Mouse (Mus musculus) frontal cortex, postnatal 14 days (tissue): ENCODE measurements around the gene Galnt5.

Experiments
- DNase-seq, 2 experiments: peaks; one replicate each; pipeline ENCODE4 v3.0.0; 2022; ENCODE audit warnings: low spot score in 2 of 2

The Galnt5 gene

GRCm38 (mm10) chr2:57997752-57998430 is at the start of gene Galnt5:
TSS of gene Galnt5 (plus strand) at chr2:57997884.
- no peak for DNase-seq

DNA sequence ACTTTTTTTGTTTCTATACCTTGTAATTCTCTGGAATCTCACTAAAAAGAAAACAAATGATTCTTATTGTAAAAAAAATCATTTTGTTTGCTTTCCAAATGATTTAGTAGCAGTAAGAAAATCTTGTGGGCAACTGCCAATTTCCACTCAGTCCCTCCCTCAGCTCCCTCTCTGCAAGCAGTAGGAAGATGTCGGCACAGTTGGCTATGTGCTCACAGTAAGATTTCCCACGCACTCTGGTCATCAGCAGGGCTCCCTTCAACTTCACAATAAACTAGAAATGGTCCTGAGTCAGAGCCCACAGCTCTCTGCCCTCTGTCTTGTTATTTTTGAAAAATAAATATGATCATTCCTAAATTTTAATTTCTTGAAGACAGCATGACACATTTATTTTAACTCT is 46.1 kb upstream of the Galnt5 start:
- no peak for DNase-seq

DNA sequence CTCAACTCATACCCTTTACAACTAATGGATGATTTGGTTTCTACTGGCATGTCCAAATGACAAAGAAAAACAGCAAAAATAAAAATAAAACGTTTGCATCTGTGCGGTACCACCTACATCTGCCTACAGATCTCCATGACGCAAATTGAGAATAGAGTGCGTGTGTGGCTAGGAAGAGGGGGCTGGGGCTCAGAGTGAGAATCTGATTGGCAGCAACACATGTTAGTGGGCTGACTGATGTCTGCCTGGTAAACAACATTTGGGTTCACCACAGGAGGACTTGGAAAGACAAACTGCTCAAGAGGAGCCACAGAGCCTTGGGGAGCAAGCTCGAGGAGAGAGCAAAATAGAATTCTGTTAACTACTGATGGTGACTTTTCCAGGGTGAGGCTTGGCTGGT is 36.9 kb upstream of the Galnt5 start:
- no peak for DNase-seq

GRCm38 (mm10) chr2:57982248-57982647 is 15.4 kb upstream of the Galnt5 start:
- DNase-seq = no peak

GRCm38 (mm10) chr2:57991084-57991483 is 6.6 kb upstream of the Galnt5 start:
- DNase-seq = no peak

DNA sequence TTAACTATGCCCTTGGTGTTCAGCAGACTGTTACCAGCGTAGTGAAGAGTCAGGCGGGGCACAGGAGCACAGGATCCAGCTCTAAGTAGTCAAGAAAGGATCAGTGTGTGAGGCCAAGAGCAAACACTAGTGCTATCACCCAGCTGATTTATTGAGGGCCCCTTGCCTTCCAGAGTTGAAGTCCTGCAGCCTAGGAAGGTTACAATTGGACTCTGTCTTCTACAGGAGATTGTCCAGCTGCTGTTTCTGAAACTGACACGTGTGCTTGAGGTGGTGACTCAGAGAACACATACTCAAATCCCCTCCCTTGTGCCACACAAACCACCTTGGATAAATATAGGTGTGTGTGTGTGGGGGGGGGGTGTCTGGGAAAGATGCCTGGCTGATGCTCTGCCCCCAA is 3.8 kb downstream of the Galnt5 start:
- no peak for DNase-seq

- DNase-seq = no peak
Measured at GRCm38 (mm10) chr2:58007081-58007480, 9.4 kb downstream of the Galnt5 start.

GRCm38 (mm10) chr2:58023556-58023955 is 25.9 kb downstream of the Galnt5 start:
- no peak for DNase-seq

- no peak for DNase-seq
Measured at GRCm38 (mm10) chr2:58026740-58027139, 29.1 kb downstream of the Galnt5 start.

GRCm38 (mm10) chr2:58029404-58029803 is 31.7 kb downstream of the Galnt5 start:
- no peak for DNase-seq

GRCm38 (mm10) chr2:58031431-58031830 is 33.7 kb downstream of the Galnt5 start:
- DNase-seq = no peak

DNA sequence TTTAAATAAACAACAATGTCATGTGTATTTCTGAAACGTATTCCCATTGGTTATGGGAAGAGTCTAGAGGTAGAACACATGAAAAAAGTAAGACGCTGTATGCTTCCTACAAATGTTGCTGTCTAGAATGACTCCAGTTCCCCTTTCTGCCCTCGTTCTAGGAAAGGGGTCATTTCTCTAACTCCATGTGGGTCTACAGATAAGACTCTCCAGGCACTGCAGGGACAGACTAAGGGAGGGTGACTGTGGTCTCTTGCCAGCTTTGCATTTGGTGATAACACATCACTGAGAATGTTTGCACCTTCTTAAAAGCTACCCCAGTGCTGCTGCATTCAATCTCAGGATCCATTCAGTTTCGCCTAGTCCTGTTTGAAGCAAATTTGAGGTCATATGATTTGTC is 38.0 kb downstream of the Galnt5 start:
- DNase-seq = no peak

DNA sequence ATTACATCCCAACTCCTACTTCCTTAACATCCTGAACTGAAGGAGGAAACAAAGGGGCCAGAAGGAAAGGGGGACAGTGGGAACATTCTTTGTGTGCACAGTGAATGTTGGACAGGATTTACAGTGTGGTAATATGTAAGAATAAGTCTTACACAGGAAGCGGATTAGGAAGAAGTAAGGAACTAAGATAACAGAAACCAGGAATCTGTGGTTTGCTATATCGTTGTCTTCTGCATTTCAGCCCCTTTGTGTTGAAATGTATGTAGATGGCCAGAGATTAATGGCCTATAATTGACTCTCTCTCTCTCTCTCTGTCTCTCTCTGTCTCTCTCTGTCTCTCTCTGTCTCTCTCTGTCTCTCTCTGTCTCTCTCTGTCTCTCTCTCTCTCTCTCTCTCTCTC is 39.2 kb downstream of the Galnt5 start:
- DNase-seq = no peak

DNA sequence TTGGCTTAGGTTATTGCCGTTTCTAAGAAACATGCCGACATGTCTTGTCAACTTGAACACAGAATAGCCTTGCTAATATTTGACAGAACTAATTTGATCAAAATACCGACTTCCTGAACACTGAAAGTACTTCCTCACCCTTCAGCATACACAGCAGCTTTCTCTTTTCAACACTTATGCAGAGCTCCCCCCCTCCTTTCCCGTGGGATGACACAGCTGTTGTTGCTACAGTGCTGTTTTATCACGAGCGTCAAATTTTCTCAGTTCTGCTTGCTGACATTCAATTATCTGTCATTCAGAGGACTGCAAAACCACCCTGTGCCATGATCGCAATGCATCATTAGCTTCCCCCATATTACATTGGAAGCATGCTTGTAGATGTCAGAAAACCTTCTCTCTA is 44.2 kb downstream of the Galnt5 start:
- DNase-seq = peak; percentile 7 to 14

GRCm38 (mm10) chr2:58052821-58053581 is 55.3 kb downstream of the Galnt5 start, which contains the start of gene Ermn:
TSS of gene Ermn (minus strand) at chr2:58052864.
- DNase-seq = no peak

GRCm38 (mm10) chr2:58055383-58055782 is 57.7 kb downstream of the Galnt5 start:
- peak in 1 of 2 experiments; percentile 14 for DNase-seq

DNA sequence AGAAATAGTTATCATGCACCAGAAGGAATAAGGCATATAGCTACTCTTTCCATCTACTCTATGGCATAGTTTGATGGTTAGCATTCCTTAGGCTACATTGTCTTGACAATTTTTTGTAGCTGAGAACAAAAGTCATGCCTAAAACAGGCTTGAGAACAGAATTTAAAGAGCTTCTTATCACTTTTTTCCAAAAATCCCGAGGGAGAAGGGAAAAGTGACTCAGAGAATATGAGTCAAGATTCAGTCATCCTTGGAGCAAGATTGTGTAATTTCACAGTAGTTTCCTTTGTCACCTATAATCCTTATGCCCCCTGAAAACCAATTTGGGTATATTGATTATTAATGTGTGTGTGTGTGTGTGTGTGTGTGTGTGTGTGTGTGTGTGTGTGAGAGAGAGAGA is 82.2 kb downstream of the Galnt5 start:
- no peak for DNase-seq

DNA sequence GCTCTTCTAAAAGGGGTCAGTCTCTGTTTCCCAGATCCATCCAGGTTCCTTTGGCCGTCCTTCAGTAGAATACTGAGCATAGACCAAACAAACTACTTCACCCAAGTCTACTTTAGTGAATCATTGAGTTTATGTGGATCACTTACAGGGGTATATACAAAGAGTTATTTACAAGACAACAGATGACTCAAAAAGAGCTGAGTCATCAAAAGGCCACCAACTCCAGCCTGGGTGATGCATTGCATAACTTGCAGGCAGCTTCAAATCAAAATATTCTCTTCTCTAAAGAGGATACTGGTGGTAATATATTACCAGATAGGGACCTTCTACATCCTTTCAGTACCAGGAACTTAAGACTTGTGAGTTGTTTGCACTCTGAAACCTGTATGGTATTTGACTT is 88.7 kb downstream of the Galnt5 start:
- DNase-seq = no peak

GRCm38 (mm10) chr2:58094818-58095217 is 97.1 kb downstream of the Galnt5 start:
- DNase-seq = no peak
